Mouse (Mus musculus): ENCODE data around the gene Tmsb15b1. TPM values are rescaled to one million over a fixed set of nuclear protein-coding genes. Genes with fewer than 3 reads are reported as not detected.

Gene Tmsb15b1
- not detected for total RNA-seq (2021)
- polyA plus RNA-seq (2012; rRNA removed): not detected in 2 replicates
- long read RNA-seq: 0 reads

DNA sequence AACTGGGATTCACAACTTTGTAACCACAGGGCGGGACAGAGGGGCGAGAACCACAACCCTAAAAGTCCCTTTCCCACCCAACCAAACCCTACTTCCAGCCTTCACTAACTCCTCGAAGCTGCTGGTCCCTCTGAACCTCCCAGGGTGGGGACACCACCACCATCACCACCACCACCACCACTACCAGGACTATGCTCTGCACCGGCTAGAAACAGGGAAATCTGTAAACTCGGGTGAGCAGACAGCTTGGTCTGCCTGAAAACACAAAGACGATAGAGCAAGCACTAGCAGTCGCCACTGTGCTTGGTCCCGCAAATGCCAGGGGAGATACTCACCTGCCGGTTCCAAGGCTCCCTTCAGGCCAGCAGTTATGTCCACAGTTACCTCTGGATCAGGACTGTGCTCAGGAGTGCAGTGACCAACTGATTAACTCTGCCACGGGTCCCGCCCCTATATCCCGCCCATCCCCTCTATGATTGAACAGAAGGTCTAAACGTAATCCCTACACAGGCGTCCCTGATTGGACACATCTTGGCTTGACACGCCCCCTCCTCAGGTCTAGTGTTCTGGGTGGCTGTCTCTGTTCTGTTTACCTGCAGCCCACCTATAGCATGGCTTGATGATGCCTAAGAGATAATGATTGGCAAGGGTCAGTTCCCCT is at the start of gene Tmsb15b1, which contains the start of gene Tmsb15l:
Gene Tmsb15b1 (minus strand): TSS at position 451 of the 661 bp plus-strand sequence.
Gene Tmsb15l (minus strand): TSS at position 446 of the 661 bp plus-strand sequence.
- peak within 1 kb of the TSS; percentile 41; the same call in 1 of the 2 replicates for H3K9ac ChIP-seq (ENCODE audit: low read depth, low read length)
- no peaks in the 10 kb centered on the region for H3K27me3 ChIP-seq (ENCODE audit: control insufficient read depth, insufficient read depth, low read length)
- TF ChIP-seq POLR2A (IDR thresholded peaks at IDR 0.05; ENCODE audit: insufficient read depth, low read depth, low read length): no peak
- no peak for TF ChIP-seq CTCF (IDR thresholded peaks at IDR 0.05)
- no peak for TF ChIP-seq EP300 (IDR thresholded peaks at IDR 0.05; ENCODE audit: insufficient read depth, low read depth, low read length)
- no peaks in the 10 kb centered on the region for H3K4me1 ChIP-seq (ENCODE audit: control insufficient read depth, insufficient read depth, low read length)
- peak in 1 of 2 experiments; percentile 48 for DNase-seq
- no peak within 1 kb of the TSS for H3K4me3 ChIP-seq
- no peaks in the 10 kb centered on the region for H3K36me3 ChIP-seq (ENCODE audit: control insufficient read depth, insufficient read depth, low read length)
- intact Hi-C loops (cut with DNase I): no loop called here
- H3K27ac ChIP-seq: no peak within 1 kb of the TSS
- WGBS: 31% methylated on average over 15 of the region's 15 CpGs
- no peaks in the 10 kb centered on the region for H3K79me2 ChIP-seq (replicated peaks; ENCODE audit: control insufficient read depth, insufficient read depth, low read length)

DNA sequence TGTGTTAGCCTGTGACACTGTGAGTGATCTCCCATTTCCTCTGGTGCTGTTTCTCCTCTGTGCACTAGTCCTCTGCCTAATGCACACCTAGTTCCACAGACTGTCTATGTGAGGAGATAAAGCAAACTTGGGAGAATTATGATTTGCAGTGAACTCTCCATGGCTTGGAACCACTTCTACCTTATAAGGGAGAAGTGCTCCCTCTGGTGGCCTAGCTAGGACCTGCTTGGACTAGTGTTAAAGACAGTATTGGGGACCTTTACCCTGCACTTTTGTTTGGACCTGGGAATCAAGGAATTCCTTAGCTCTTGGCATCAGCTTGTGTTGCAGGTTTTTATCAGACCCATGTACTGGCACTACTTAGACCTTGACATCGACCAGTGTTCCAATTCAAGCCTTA is 42.6 kb upstream of the Tmsb15b1 start:
- H3K4me3 ChIP-seq: no peak overlapping the region
- peak; percentile 35 to 54 for DNase-seq
- no peaks in the 10 kb centered on the region; the same call in 1 of the 2 replicates for H3K4me1 ChIP-seq (ENCODE audit: control insufficient read depth, insufficient read depth, low read length)
- 20% methylated on average over 1 of the region's 1 CpGs for WGBS
- intact Hi-C loops (cut with DNase I): no loop called here
- H3K27ac ChIP-seq: no peak overlapping the region
- H3K27me3 ChIP-seq (ENCODE audit: control insufficient read depth, insufficient read depth, low read length): no peaks in the 10 kb centered on the region
- H3K79me2 ChIP-seq (replicated peaks; ENCODE audit: control insufficient read depth, insufficient read depth, low read length): no peaks in the 10 kb centered on the region
- peak; percentile 82 for TF ChIP-seq CTCF (IDR thresholded peaks at IDR 0.05)
- TF ChIP-seq POLR2A (IDR thresholded peaks at IDR 0.05; ENCODE audit: insufficient read depth, low read depth, low read length): no peak
- no peak for TF ChIP-seq EP300 (IDR thresholded peaks at IDR 0.05; ENCODE audit: insufficient read depth, low read depth, low read length)
- H3K36me3 ChIP-seq (ENCODE audit: control insufficient read depth, insufficient read depth, low read length): no peaks in the 10 kb centered on the region
- no peak overlapping the region for H3K9ac ChIP-seq (ENCODE audit: low read depth, low read length)

DNA sequence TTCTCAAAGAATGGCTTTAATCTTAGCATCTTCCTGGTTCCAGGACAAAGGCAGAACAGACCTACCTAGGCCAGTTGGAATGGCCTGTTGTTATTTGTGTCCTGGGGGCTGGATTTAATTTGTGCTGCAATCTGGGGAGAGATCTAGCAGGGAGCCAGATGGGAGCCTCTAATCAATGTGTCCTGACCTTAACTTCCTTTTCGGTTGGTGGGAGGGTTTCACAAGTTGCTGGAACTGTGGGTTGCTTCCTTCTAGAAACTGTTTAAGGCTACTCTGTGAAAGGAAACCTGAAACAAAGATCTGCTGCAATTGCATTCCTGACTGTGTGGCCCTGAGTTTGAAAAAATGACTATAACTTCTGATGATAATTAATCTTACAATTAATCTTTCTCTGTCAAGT is 41.0 kb upstream of the Tmsb15b1 start:
- intact Hi-C loops (cut with DNase I): no loop called here

DNA sequence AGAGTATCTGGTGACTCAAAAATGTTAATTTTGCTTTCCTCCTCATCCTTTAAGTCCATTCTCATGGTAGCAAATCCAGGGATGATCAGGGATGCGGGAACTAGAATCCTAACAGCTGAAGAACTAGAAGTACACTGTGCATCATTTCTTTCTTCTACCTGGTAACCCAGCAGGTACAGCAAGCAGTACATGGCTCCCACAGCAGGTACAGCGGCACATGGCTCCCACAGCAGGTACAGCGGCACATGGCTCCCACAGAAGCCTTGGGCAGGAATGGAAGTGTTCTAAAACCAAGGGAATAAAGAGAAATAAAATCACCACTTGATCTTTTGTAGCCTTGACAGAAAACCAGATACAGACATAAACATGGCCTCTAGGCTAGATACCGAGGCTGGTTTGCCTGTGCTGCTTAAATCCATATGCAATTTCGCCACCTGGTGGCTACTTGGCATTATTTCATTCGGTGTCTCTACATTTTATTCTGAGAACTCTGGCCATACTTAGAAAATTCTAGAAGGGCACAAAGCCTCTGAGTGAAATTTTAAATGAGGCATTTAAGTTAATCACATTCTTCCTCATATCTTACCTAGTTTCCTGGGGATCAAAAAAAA is 38.5 kb upstream of the Tmsb15b1 start:
- no peaks in the 10 kb centered on the region; the same call in 1 of the 2 replicates for H3K4me1 ChIP-seq (ENCODE audit: control insufficient read depth, insufficient read depth, low read length)
- no peak overlapping the region for H3K9ac ChIP-seq (ENCODE audit: low read depth, low read length)
- H3K27ac ChIP-seq: no peak overlapping the region
- WGBS: 48% methylated on average over 6 of the region's 6 CpGs
- TF ChIP-seq EP300 (IDR thresholded peaks at IDR 0.05; ENCODE audit: insufficient read depth, low read depth, low read length) (no peak), CTCF (IDR thresholded peaks at IDR 0.05) (peak; percentile 79), POLR2A (IDR thresholded peaks at IDR 0.05; ENCODE audit: insufficient read depth, low read depth, low read length) (no peak)
- no peaks in the 10 kb centered on the region for H3K27me3 ChIP-seq (ENCODE audit: control insufficient read depth, insufficient read depth, low read length)
- intact Hi-C loops (cut with DNase I): loop anchor here (2.0 kb wide), 1 partner anchor 272 kb away; the partner anchor contains the start of gene Morf4l2
- H3K79me2 ChIP-seq (replicated peaks; ENCODE audit: control insufficient read depth, insufficient read depth, low read length): no peaks in the 10 kb centered on the region
- no peaks in the 10 kb centered on the region for H3K36me3 ChIP-seq (ENCODE audit: control insufficient read depth, insufficient read depth, low read length)
- no peak overlapping the region for H3K4me3 ChIP-seq
- DNase-seq: peak in 1 of 2 experiments; percentile 19

More for the DNA sequence above, 41.0 kb upstream of the Tmsb15b1 start:
- no peaks in the 10 kb centered on the region; the same call in 1 of the 2 replicates for H3K4me1 ChIP-seq (ENCODE audit: control insufficient read depth, insufficient read depth, low read length)
- H3K27ac ChIP-seq: no peak overlapping the region
- no peaks in the 10 kb centered on the region for H3K36me3 ChIP-seq (ENCODE audit: control insufficient read depth, insufficient read depth, low read length)
- no peak for DNase-seq
- no peak overlapping the region for H3K4me3 ChIP-seq
- H3K79me2 ChIP-seq (replicated peaks; ENCODE audit: control insufficient read depth, insufficient read depth, low read length): no peaks in the 10 kb centered on the region
- no peak overlapping the region for H3K9ac ChIP-seq (ENCODE audit: low read depth, low read length)
- TF ChIP-seq EP300 (IDR thresholded peaks at IDR 0.05; ENCODE audit: insufficient read depth, low read depth, low read length): no peak
- TF ChIP-seq POLR2A (IDR thresholded peaks at IDR 0.05; ENCODE audit: insufficient read depth, low read depth, low read length): no peak
- TF ChIP-seq CTCF (IDR thresholded peaks at IDR 0.05): no peak
- no peaks in the 10 kb centered on the region for H3K27me3 ChIP-seq (ENCODE audit: control insufficient read depth, insufficient read depth, low read length)
- 59% methylated on average over 1 of the region's 1 CpGs for WGBS

DNA sequence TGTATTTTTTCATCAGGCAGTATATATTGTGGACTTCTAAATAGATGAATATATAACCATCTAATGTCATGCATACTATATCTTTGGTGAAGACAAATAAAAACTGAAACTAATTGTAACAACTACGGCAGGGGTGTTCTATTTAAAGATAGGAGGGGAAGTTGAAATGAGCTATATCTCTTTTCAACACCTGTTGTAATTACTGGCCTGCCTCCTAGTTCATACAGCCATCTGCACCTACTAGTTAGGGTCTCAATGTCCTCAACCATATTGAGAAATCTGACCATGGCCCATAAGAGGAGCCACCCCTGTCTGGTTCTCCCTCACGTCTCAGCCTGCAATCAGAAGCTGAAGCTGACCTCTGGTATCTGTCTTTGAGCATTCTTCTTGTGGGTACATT is 19.6 kb upstream of the Tmsb15b1 start:
- Histone ChIP-seq H3K9ac (ENCODE audit: low read depth, low read length) (no peak overlapping the region), H3K79me2 (replicated peaks; ENCODE audit: control insufficient read depth, insufficient read depth, low read length) (no peaks in the 10 kb centered on the region), H3K4me3 (no peak overlapping the region), H3K27me3 (ENCODE audit: control insufficient read depth, insufficient read depth, low read length) (peaks cover 3% of the 10 kb centered on the region; the same call in 1 of the 2 replicates), H3K27ac (no peak overlapping the region), H3K4me1 (ENCODE audit: control insufficient read depth, insufficient read depth, low read length) (no peaks in the 10 kb centered on the region; the same call in 1 of the 2 replicates), H3K36me3 (ENCODE audit: control insufficient read depth, insufficient read depth, low read length) (no peaks in the 10 kb centered on the region)
- 62% methylated on average over 2 of the region's 2 CpGs for WGBS
- intact Hi-C loops (cut with DNase I): no loop called here
- TF ChIP-seq POLR2A (IDR thresholded peaks at IDR 0.05; ENCODE audit: insufficient read depth, low read depth, low read length) (no peak), EP300 (IDR thresholded peaks at IDR 0.05; ENCODE audit: insufficient read depth, low read depth, low read length) (no peak), CTCF (IDR thresholded peaks at IDR 0.05) (no peak)
- DNase-seq: no peak

DNA sequence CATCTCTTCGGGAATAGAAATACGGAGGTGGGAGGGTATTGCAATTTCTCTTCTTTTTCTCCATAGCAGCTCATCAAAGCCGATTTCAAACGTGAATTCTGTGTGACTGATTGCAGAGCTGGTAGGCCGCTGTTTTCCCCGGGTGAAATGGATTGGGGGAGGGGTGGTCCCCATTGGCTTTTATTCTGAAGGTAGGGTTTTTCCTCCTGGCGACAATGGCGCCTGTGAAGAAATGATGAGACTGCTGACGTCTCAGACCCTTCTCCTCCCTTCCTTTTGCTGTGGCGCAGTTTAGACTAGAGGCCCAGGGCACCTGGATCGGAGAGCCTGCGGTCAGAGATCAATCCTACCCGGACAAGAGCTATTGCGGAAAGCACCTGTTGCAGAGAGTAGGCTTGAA is 17.0 kb upstream of the Tmsb15b1 start:
- H3K79me2 ChIP-seq (replicated peaks; ENCODE audit: control insufficient read depth, insufficient read depth, low read length): no peaks in the 10 kb centered on the region
- H3K36me3 ChIP-seq (ENCODE audit: control insufficient read depth, insufficient read depth, low read length): no peaks in the 10 kb centered on the region
- H3K4me1 ChIP-seq (ENCODE audit: control insufficient read depth, insufficient read depth, low read length): no peaks in the 10 kb centered on the region; the same call in 1 of the 2 replicates
- no peak overlapping the region for H3K4me3 ChIP-seq
- H3K27ac ChIP-seq: no peak overlapping the region
- no peak for DNase-seq
- 44% methylated on average over 14 of the region's 14 CpGs for WGBS
- no peak overlapping the region for H3K9ac ChIP-seq (ENCODE audit: low read depth, low read length)
- intact Hi-C loops (cut with DNase I): no loop called here
- TF ChIP-seq POLR2A (IDR thresholded peaks at IDR 0.05; ENCODE audit: insufficient read depth, low read depth, low read length) (no peak), CTCF (IDR thresholded peaks at IDR 0.05) (no peak), EP300 (IDR thresholded peaks at IDR 0.05; ENCODE audit: insufficient read depth, low read depth, low read length) (no peak)
- peaks cover 3% of the 10 kb centered on the region; the same call in 1 of the 2 replicates for H3K27me3 ChIP-seq (ENCODE audit: control insufficient read depth, insufficient read depth, low read length)
